Mouse (Mus musculus) spleen, postnatal 14 days (tissue): ENCODE measurements around the gene Adamts8.

Source experiments
- DNase-seq, 2 experiments: peaks; one replicate each; pipeline ENCODE4 v3.0.0; 2021 to 2022; ENCODE audit warnings: low spot score in 2 of 2

The Adamts8 gene

DNA sequence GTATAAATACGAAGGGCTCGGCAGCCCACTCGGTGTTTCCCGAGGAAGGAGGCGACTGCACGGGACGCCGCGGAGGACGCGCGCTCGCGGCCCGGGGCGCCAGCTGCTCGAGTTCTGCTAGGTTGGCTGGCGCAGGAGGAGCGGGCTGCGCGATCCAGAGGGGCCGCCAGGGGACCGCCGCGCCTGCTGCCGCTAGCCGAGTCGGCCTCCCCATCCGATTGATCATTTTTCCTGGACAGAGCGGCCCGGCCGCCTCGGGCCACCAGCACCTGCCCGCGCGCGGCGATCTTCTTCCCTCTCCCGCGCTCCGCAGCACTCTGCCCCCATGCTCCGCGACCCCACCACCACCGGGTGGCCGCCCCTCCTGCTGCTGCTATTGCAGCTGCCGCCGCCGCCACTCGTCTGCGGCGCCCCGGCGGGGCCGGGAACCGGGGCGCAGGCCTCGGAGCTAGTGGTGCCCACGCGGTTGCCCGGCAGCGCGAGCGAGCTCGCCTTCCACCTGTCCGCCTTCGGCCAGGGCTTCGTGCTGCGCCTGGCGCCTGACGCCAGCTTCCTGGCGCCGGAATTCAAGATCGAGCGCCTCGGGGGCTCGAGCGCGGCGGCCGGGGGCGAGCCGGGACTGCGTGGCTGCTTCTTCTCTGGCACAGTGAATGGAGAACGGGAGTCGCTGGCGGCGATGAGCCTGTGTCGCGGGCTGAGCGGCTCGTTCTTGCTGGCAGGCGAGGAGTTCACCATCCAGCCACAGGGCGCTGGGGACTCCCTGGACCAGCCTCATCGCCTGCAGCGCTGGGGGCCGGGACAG is at the start of gene Adamts8:
Gene Adamts8, plus strand, starts transcription at position 51 of the 802 bp plus-strand sequence.
- no peak for DNase-seq

DNA sequence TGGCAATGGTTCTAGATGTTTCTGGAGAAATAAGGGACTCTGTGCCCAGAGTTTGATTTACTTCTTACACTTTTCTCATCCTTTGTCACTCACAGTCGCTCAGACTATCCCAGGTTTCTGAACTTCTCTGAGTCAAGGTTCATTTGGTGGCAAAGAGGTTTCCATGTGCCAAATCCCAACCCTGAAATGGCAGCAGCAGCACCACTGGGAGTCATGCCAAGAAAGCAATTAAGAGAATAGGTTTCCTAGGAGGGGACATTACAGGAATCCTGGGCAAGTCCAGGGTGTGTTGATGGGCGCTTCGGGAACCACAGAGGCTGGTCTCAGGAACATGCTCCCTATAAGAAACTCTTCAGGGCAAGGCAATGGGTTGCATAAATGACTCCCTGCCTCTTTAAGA is 46.7 kb upstream of the Adamts8 start:
- DNase-seq: no peak

DNA sequence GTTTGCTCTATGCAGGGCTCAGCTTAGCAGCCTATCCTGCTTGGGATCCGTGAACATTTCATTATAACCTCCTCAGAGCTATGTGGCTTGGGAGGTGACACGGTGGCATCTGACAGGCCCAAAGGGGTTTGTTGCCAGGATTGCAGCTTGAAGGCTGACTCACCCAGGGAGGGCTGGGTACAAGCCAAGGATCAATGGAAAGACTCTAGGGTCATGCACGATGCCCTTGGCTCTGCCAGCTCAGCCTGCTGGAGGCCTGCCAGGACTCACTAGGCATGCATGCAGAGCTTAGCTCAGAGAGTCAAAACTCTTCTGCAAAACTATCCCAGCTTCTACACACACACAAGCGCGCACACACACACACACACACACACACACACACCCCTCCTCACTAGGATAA is 45.6 kb upstream of the Adamts8 start:
- no peak for DNase-seq

DNA sequence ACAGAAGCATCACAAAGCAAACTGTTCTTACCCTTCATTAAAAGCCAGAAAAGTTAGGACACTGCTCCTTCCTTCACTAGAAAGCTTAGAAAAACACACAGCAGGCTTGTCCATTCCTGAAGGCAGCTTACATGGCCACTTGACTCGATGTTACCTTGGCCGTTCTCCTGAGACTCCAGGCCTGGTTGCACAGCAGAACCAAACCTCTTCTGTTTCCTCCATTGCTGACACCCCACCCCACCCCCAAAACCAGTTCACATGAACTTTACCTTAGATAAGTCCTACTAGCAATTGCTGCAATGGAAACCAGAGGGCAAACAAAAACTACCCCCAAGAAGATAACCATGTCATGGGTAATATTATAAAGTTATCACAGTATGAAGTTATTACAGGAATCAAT is 45.2 kb upstream of the Adamts8 start:
- DNase-seq: no peak

DNA sequence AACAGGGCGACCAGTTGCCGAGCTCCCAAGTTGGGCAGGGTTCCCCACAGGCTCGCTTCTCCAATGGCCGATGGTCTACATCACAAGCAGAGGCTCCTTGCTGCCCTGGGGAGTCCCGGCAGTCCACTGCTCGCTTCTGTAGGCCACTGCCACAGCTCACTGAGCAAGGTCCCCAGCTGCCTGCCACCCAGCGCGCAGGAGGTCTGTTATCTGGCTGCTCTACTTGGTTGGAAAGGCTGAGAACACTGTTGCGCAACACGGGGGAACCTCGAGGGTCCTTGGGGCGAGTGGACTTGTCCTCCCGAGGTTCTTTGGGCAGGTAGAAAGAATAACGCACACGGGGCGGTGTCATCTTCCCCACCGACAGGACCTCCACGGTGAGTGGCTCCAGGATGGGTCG is 40.2 kb upstream of the Adamts8 start:
- no peak for DNase-seq

DNA sequence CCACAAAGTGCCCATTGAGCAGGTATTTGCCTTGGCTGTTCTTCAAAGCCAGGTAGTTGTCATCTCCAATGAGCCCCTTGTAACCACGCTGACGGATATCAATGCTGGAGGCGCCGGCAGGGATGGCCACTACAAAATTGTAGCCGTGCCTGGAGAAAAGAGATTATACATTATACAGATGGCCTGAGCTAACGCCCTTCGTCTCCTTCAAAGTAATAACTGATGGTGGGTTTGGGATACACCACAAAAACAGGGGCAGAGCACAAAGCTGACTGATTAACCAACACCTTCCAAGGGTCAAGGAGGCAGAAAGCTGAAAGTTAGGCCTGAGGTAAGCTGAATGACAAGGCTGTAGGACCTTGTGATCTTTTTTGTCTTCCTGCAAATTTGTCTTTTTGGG is 39.7 kb upstream of the Adamts8 start:
- DNase-seq: no peak

DNA sequence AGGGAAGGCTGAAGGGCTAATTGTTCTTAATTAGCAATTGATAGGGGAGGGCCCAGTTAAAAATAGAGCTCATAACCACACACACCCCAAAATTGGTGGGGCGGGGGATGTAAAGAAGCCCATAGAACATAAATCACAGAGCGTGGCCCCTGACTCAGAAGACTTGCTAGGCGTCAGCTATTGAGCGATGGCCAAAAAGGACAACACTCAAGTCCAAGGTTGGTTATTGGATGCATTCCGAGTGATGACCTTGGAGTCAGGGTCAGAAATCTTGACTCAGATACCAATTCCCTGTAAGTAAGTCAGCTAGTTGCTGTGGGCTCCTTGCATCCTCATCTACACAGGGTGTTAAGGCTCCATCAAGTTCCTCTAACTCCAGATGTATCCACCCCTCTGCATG is 39.1 kb upstream of the Adamts8 start:
- no peak for DNase-seq

DNA sequence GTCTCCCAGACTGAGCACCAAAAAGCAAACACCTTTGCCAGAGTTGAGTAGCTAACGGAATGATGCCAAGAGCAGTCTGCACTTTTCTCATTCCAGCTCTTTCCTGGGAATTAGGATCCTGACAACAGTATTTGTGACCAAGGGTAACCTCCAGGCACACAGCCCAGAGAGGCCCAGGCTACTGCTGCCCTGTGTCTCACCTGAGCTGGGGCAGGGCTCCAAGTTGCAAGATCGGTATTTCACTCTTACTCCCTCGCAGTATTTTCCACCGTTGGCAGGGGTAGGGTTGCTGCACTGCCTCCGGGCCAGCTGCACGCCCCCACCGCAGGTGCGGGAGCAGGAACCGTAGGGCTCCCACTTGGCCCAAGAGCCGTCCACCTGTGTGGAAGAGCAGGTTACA is 36.5 kb upstream of the Adamts8 start:
- no peak for DNase-seq

DNA sequence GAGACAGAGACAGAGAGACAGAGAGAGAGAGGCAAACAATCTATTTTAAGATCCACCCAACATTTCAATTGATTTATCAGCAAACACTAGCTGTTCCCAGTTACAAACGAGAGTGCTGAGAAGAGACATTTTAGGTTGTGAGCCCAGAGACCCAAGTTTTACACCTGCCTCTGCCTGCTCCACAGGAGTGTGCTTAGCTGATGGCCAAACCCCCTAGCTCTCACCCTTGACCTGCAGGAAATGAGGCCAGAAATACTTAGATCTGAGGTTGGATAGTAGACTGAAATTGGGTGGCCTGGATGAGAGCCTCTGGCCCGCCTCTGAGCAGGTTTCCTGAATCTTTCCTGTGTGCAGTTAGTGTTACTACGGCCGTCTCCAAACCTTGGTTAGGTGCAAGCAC is 35.9 kb upstream of the Adamts8 start:
- no peak for DNase-seq

DNA sequence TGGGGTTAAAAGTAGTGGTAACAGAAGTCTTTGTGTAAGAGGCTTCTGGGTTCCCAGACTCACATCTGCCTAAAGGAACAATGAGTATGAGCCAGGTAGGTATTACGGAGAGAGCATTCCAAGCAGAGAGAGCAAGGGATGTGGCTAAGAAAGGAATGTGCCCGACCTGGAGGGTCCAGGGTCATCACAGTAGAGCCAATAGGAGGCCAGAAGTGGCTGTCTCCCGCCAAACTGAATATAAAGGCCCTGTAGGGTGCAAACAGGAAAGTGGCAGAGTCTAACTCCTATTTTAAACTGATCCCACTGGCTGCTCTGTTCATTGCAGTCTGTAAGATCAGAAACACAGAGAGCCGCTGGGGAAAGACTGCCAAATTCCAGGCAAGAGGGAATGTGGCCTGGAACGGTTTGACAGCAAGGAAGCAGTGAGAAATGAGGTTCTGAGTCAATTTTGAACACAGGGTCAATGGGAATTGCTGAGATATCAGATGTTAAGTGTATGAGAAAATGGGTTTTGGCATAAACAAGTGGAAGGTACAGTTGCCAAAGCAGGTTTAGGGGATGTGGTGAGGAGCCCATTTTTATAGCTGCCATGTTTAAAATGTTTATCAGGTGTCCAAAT is 34.6 kb upstream of the Adamts8 start:
- DNase-seq: no peak

DNA sequence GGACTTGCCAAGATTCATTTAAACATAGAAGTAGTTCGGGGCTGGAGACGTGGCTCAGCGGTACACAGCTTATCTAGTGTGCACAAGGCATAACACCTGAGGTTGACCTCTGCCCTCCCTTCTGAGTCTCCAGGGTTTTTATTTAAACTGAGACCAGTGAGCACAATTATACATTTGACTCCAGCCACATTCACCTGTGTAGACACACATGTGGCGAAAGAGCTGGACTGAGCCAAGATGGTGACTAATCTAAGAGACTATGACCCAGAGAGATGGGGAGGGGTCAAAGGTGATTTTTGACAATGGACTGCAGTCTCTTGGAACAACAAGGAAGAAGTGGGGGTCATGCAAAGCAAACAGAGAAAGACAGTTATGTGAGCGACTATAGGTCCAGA is 34.1 kb upstream of the Adamts8 start:
- DNase-seq: no peak

DNA sequence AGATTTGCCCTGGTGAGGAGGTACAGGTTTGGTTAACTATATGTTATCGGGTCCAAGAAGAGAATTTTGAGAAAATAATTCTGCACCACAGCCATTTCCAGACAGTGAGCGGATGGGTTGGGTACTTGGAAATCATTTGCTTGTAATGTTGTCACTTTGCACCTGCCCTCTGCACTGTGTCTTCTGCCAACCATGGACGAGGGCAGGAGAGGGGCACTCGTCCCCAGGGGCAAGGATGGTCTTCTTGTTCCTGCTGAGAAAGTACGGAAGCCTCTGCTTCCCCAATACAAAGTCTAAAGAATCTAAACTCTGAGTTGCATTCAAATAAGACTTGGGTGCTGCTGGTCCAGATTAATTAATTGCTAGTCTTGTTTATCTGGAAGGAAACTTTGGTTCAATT is 33.4 kb upstream of the Adamts8 start:
- DNase-seq: no peak

DNA sequence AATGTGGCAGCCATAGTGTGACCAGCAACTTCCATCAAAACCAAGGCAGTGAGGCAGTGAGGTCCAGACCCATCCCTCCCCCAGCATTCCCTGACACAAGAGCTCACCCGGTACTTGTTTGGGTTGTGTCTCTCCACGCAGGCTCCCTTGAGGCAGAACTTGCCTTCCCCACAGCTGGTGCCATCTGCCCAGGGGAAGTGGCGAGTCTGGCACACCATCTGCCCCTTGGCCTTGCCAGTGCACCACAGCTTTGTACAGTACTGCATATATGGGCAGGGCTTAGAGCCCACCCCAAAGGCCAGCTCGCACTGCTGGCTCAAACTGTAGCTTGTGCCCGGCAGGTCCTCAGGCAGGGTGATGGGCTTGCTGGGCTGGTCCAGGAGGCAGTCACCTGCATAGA is 31.9 kb upstream of the Adamts8 start:
- DNase-seq: no peak

DNA sequence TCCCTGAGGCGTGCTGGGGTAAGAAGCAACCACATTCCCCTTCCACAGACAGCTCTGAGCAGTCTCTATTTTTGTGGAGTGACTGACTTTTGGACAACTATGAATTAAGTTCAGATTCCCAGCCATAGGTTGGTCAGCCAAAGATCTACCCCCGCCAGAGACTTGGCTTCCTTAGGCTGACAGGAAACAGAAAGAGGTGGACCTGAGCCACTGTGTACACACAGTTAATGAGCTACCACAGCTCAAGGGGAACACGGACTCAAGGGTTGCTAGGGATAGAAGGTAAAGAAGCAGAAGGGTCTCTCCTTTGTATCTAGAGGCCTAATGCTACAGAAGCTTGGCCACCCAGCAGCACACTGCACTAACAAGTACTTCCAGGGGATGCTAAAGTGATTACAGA is 30.2 kb upstream of the Adamts8 start:
- DNase-seq: no peak

DNA sequence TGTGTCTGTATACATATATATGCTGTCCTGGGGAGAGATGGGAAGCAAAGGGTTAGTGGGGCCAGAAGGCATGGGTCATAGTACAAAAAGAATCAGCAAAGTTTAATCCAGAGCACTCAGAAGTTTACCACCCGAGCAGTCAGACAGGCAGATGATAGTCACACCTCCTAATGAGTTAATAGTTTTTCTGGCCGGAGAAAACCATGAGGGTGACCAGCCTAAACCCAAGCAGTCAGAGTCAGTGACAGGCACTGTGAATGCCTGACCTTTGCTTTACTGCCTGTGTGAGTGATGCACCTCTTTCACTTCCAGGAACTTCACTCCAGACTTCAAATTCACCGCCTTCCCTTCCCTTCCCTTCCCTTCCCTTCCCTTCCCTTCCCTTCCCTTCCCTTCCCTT is 28.9 kb upstream of the Adamts8 start:
- DNase-seq: no peak

DNA sequence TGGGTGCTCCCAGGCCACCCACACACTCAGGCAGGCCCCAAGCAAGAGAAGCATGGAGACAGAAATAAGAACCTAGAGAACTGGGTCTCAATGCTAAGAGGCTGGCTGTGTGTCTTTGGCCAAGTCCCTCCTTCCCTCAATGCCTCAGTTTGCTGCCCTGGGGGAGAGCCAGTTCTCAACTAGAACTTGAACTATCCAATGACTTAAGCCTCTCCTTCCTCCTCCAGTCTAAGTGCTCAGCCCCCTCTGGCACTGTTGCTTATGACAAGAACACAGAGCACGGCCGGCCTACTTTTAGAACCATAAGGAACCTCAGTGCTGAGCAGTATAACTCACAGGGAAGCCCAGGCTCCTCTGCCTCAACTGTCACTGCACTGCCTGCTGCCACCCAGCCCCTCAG is 28.1 kb upstream of the Adamts8 start:
- DNase-seq: no peak

DNA sequence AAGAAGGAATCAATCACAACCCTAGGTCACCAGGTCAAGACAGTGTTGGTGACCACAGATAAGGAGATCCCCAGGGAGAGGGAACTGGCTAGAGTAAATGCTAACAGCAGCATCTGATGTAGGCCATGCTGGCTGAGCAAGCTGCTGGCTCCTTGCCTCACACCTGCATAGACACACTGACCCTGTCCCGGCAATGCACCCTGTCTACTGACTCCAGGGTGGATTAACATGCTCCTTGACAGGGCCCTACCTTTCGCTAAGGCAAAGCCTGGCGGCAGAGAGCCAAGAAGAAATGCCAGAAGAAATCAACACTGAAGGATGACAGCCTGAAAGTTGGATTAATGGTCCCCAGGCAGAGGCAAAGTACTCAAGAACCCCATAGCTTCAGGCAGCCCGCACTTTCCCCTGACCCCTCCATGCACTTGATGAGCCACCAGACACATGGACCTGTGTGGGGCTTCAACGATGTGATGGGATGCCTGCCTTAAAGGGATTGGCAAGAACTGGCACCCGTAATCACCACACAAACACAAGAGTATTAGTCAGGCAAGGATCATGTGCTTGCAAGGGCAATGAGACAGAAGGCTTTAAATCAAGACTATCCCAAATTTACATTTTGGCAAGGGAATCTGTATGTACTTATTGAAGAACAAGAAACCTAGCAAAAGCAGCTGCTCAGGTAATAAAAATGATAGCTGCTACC is 25.9 kb upstream of the Adamts8 start:
- DNase-seq: no peak

DNA sequence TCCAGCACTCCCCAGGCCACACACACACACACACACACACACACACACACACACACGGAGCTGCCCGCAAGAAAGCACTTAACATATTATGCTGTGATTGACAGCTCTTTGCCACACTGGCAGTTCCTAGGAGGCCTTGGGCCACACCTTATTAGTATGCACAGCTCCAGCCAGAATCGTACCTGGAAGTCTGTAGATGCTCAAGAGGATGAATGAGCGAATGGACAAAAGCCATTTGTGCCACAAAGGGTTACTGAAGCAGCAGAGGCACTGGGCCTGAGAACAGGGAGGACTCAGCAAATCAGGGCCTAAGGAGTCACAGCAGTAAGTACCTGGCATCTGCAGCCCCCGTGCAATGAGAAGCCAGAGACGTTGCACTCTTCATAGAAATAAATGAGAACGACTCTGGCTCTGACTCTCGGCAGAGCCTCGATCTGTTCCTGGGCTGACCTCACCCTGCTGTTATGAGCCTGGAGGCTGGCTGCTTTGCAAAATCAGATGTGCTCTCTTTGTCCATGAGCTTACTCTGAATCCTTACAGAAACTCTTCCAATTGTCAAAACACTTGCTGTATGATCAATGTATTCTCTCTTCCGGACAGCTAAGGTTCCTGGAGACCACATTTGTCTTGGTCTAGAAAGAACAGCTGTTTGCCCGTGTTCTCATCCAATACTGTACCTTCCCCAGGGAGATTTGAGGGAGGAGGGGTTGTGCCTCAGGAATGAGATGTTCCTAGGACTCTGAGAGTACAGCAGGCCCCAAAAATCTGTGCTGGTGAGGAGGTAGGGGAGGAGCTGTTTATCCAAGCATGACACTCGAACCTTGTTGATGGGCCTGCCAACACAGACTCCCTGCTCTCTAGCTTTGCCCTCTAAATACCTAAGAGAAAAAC is 23.7 kb upstream of the Adamts8 start:
- DNase-seq: no peak

DNA sequence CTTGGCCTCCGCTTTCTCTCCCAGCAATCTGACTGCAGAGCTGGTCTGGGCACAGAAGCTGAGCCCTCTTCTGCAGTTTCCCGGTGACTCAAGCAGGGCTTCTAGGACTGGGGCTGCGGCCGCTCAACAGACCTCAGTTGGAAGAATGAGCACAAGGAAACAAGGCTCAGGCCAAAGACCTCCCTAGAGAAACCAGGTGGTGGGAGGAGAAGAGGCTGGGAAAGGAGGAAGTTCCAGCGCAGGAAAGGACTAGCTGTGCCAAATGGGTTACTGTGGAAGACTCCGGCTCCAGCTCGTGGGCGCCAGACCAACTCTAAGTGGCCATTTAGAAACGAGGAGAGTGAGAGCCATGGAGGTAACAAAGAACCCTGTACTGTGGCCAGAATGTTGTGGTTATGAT is 22.7 kb upstream of the Adamts8 start:
- DNase-seq: no peak

DNA sequence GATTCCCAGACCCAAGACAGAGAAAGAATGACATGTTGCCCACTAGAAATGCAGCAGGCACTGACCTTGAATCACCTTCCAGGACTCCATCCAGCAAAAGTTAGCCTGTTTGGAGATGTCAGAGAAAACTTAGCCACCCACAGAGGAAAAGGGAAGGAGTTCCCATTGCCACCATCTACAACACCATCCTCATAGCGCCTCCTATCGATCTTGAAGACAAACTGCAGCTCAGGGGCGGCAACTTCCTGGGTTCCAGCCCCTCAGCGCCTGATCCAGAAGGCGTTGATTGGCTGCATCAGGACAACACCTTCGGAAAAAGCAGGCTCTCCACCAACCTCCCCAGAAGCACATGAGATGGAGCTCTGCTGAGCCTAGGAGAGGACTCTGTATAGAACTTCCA is 21.6 kb upstream of the Adamts8 start:
- no peak for DNase-seq

DNA sequence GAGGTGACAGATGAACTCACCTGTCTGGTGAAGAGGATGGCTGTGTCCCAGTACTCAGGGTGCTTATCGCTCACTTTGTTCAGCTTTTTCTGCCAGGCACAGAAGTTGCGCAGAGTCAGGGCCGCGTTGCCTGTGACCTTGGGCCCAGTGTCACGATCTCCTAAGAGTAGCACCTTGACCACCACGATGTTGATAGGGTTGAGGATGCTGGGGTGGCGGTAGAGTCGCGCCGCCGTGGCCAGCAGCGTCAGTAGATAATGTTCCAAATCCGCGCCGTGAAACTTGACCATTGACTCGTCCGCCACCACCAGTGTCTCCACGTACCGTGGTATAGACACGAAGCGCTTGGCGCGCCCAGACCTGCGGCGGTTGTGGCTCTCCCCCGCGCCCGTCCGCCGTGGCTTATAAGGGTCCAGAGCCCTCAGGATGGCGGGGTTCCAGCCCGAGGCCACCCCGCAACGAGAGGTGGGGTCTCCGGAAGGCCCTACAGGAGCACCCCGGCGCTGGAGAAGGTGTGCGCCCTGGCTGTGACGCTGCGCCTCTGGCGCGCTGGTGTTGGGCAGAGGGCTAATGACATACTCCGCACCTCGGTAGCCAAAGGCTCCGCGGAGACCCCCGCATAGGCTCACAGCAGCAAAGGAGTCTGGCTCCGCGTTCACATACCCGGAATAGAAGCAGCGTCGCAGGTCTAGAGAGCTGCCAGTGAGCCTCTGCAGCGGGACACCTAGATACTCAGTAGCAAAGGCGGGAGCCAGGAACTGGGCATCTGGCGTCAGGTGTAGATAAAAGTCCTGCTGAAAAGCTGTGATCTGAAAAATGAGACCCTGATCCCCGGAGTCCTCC is 20.9 kb upstream of the Adamts8 start:
- DNase-seq: no peak
